Mouse (Mus musculus) cerebellum, postnatal 10 days (tissue): ENCODE measurements at regions not wholly inside any gene's neighbourhood (a gene's known extent, or its start where the extent isn't known, plus 50 kb on each side); places are given as distances from the start of the nearest gene placed in this dataset.

Experiments
- DNase-seq, 2 experiments: peaks; one replicate each; pipeline ENCODE4 v3.0.0; 2021; ENCODE audit warnings: mixed read lengths in 2 of 2

DNA sequence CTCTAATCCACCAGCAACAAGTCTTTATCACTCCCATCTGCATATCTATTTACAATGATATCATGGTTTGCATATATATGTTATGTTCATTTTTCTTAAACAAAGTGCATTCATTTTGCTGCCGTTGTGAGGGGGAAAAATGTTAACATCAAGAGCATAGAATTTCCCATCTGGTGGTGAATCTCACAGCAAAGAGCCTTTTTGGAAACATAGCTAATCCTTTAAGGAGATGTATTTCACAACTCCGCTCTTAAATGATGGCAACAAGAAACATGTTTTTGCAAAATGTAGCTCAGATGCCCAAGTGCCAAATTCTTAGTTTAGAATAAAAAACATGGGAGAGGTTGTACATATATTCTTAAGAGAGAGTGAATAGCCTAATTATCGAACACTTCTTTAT is 99.3 kb upstream of the Col1a2 start:
- no peak for DNase-seq

- peak; percentile 57 to 71 for DNase-seq
Observed at GRCm38 (mm10) chr6:4407748-4408147, 96.9 kb upstream of the Col1a2 start.

DNA sequence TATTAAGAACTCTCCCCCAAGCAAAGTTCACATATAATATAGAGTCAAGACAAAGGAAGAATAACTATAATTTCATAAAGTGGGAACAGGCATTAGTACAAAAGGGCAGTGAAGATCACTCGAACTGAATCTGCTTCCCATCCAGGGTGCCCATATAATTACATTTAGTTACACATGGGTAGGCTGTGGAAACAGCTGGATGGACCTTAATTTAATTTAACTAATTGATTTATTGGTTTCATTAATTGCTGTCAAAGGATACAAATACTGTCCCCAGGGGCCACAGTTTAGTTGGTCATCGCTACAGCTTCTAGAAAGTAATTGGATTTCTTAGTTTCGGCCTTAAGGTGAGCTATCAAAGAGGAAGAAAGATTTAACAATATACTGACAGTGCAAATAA is 91.4 kb upstream of the Col1a2 start:
- DNase-seq, result no peak

GRCm38 (mm10) chr6:4414166-4414565 is 90.4 kb upstream of the Col1a2 start:
- peak; percentile 69 to 73 for DNase-seq

- DNase-seq, result no peak
Observed at GRCm38 (mm10) chr6:4415206-4415605, 89.4 kb upstream of the Col1a2 start.

- DNase-seq, result peak; percentile 32 to 39
Observed at GRCm38 (mm10) chr6:4417247-4417709, 87.3 kb upstream of the Col1a2 start.

- DNase-seq, result no peak
Observed at GRCm38 (mm10) chr6:4418376-4418775, 86.2 kb upstream of the Col1a2 start.

- DNase-seq, result peak; percentile 8
Observed at GRCm38 (mm10) chr6:4418941-4419351, 85.7 kb upstream of the Col1a2 start.

DNA sequence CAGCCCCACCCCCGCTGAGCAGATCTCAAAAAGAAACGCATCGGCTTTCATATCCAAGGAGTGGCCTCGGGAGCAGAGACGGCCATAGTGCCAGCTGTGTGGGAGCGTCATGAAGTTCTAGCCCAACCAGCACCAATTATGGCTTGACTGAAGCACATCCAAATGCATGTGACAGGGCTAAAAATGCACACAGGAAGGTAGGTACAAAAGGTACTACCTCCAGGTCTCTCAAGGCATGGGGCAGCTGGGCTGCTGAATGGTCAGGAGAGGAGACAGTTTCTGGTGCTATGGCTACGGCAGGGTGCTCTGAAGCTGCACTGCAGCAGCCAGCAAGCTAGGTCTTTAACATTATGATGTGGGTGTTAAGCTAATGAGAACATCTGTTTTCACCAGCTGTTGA is 83.1 kb upstream of the Col1a2 start:
- DNase-seq, result no peak

DNA sequence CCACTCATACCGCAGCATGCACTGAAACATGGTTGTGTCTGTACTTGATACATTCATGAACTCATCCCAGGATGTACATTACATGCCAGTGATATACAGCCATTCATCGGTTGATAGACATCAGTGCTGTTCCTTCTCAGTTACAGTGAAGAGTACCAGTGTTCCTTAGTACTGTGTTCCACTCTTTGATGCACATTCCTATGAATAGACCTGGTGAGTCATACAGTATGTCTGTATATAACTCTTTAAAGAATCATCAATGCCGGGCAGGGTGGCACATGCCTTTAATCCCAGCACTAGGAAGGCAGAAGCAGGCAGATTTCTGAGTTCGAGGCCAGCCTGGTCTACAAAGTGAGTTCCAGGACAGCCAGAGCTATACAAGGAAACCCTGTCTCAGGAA is 77.5 kb upstream of the Col1a2 start:
- no peak for DNase-seq

DNA sequence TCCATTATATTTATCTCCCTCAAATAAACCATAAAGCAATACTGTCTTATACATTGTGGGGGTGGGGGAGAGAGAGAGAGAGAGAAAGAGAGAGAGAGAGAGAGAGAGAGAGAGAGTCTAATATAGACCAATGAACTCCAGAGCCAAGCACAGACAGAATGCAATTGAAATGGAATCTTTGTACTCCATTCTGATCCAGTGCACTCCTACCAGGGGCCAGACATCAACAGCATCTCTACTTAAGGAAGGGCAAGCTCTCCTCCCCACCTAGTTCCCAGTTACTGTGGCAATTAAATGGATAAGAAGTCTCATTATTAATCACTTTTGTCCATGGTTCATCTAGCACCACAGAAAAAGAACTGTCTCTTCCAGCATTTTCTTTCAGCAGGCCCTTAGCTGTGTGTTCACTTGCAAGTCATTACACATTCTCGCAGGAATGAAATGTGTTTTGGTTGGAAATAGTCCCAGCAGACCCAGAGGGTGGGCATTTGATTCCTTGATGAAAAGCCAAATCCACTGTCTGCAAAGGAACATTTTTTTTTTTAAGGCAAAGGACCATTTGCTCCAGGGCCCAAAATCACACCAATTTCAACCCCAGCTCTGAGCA is 73.8 kb upstream of the Col1a2 start:
- DNase-seq, result peak; percentile 50 to 57

DNA sequence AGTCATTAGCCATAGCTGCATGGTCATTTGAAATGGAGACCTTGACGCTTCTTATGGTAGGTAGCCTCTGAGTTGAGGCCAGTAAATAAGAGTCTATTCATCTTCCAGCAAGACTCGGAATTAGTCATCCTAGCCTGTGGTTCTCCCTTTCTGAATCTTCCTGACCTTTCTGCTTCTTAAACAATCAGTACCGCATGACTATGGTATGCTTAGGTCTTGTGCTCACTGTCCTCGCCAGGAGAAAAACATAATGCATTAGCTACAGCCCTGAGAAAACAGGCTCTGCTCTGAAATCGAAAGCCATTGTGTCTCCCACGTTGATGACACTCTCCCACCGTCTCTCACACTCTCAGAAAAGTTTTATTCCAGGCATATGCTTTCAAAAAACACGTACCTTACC is 72.4 kb upstream of the Col1a2 start:
- DNase-seq, result no peak

DNA sequence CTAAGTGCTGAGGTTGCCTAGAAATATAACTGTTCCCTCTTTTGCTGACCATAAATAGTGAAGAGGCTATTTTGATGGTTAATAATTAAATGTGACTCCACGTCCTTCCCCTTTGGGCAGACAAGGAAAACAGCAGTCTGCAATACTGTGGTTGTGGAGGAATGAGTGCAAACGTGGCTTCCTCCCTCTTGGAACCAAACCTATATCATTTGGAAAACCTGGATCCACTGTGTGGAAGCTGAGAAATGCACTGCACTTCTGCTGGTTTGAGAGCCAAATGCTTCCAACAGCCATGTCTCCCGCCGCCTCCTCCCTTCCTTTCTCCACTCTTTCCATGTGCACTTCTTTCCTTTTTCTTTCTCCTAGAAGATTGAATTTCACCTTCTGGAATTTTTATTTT is 68.2 kb upstream of the Col1a2 start:
- no peak for DNase-seq

GRCm38 (mm10) chr6:4436874-4437273 is 67.7 kb upstream of the Col1a2 start:
- no peak for DNase-seq

GRCm38 (mm10) chr6:4441618-4442167 is 62.9 kb upstream of the Col1a2 start:
- DNase-seq, result no peak

DNA sequence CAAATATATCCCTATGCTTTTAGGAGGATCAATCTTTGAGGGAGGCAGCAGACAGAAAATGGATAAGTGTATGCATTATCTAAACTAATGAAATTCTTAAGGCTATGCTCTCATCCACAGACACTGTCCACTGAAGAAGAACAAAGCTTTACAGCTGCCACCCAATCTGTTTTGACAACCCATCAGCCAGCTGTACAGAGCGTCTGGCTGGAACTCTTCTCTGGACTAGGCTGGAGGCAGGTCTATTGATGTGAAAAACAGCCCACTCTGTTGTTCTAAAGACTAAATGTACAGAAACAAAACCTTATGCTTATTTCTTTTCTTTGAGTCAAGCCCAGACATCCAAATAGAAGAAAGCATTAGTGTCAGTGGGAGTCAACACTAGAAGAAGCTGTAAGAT is 58.7 kb upstream of the Col1a2 start:
- DNase-seq, result peak in 1 of 2 experiments; percentile 3

DNA sequence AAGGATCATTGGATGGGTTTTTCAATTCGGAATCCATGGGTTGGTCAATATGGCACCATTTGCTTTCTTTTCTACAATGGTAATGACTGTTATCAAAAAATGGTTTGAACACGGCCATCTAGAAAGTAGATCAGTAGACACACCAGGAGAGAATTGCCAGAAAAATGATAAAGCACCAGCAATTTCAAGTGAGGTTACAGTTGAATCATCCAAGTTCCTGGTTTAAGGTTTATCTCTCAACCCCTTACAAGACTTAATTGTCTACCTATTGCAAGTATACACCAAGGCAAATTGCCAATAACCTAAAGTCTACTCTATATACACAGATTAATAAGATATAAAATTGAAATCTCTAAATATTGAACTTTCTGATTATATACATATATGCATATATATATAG is 53.4 kb upstream of the Col1a2 start:
- no peak for DNase-seq
